Mouse (Mus musculus) forebrain, embryonic 10.5 days (tissue): ENCODE data around the gene Cmtm8. TPM values are rescaled to one million over a fixed set of nuclear protein-coding genes. Genes with fewer than 3 reads are reported as not detected.

Experiments used
- DNase-seq: peaks from one replicate; pipeline ENCODE4 v3.0.0-alpha.2; 2017; ENCODE audit warnings: low spot score; ENCODE audit errors: extremely low spot score
- H3K27ac ChIP-seq: fragments of 300-500 bp; sonication (generic); 2 replicates; pipeline ENCODE4 v1.5.1; 2016; ENCODE audit warnings: mild to moderate bottlenecking
- H3K27me3 ChIP-seq: fragments of 300-500 bp; sonication (generic); 2 replicates; pipeline ENCODE4 v1.6.1; 2016; ENCODE audit warnings: mild to moderate bottlenecking; ENCODE audit not compliant: poor library complexity, severe bottlenecking
- H3K36me3 ChIP-seq: fragments of 300-500 bp; sonication (generic); replicated peaks from 2 replicates; pipeline ENCODE4 v1.6.1; 2016; ENCODE audit warnings: mild to moderate bottlenecking, moderate library complexity
- H3K4me1 ChIP-seq: fragments of 300-500 bp; sonication (generic); 2 replicates; pipeline ENCODE4 v1.6.1; 2016
- H3K4me3 ChIP-seq: fragments of 300-500 bp; sonication (generic); 2 replicates; pipeline ENCODE4 v1.5.1; 2016; ENCODE audit warnings: mild to moderate bottlenecking, moderate library complexity
- H3K9me3 ChIP-seq: fragments of 300-500 bp; sonication (generic); 2 replicates; pipeline ENCODE4 v1.6.1; 2016; ENCODE audit warnings: mild to moderate bottlenecking, moderate library complexity
- WGBS: fragments of 180-500 bp; shearing (Covaris S2); methylation state at CpG from one replicate; pipeline ENCODE4 v1.1.7; 2016; 5-methylcytosine and 5-hydroxymethylcytosine counted together
- polyA plus RNA-seq: library from polyadenylated mRNA; unstranded; fragments of >200 nt; fragmentation: Nextera tagmentation; extraction: Ambion mirVana; gene quantifications from 2 replicates; pipeline ENCODE4 v1.2.1, GENCODE M21; 2016

Gene Cmtm8
- polyA plus RNA-seq, 1 experiment from 2014 or later = 22.8 TPM

DNA sequence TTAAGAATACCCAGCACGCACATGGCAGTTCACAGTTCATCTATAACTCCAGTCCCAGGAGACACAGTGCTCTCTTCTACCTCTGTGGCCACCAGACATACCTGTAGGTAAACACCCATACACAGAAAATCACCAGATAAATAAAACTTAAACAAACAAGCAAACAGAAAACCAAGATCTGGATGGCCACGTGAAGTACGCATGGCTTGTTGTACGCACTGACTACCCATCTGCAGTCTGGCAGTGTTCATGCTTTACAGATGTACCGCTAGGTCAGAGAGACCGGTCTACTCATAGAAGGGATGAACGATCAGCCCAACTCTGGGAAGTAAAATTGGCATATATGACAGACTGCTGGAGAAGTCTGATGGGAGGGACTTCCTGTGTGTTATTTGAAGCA is 27.8 kb downstream of the Cmtm8 start:
- no peaks in the 10 kb centered on the region for H3K4me1 ChIP-seq
- H3K27ac ChIP-seq = no peak overlapping the region
- 0 out of 2 replicates have a peak, but pooled peaks cover 2% of the 10 kb centered on the region for H3K36me3 ChIP-seq
- H3K9me3 ChIP-seq = no peaks in the 10 kb centered on the region
- no peak overlapping the region for H3K4me3 ChIP-seq
- no peak for DNase-seq
- WGBS = 93% methylated on average over 7 of the region's 7 CpGs
- H3K27me3 ChIP-seq = no peaks in the 10 kb centered on the region

DNA sequence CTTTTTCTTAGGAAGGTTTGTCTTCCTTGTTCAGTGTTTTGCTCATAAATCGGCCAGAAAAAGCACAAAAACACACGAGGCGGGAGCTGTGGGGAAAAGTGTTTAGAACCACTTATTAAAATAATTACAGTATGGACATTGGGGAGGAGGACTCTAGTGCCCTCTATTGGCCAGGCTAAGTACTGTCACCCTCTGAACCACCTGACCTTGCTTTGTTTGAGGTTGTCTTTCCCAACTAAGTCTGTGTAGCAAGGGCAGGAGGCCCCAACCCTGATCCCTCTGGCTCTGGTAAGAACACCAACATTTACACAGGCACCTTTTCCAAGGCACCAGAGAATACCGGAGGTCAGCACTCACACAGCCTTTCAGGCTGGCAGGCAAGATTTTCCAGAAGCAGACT is 28.6 kb downstream of the Cmtm8 start:
- Histone ChIP-seq H3K27me3 (no peaks in the 10 kb centered on the region), H3K9me3 (no peaks in the 10 kb centered on the region), H3K36me3 (0 out of 2 replicates have a peak, but pooled peaks cover 6% of the 10 kb centered on the region), H3K27ac (no peak overlapping the region), H3K4me1 (no peaks in the 10 kb centered on the region), H3K4me3 (no peak overlapping the region)
- DNase-seq = no peak
- WGBS = 79% methylated on average over 4 of the region's 4 CpGs

DNA sequence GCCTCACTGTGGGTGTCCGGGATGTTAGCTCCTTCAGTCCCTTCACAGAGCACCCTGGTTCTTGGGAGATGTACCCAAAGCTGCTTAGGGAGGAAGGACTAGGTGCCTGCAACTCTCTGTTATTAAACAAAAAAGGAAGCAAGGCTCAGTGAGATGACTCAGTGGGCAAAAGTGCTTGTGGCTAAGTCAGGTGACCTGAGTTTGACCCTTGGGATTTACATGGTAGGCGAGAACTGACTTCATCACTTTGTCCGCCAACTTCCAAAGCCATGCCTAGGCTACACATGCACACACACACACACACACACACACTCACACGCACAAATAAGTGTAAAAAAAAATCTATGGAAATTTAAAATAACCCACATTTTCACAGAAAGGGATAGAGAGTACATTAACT is 32.0 kb downstream of the Cmtm8 start:
- H3K27me3 ChIP-seq = no peaks in the 10 kb centered on the region
- no peak overlapping the region for H3K4me3 ChIP-seq
- 0 out of 2 replicates have a peak, but pooled peaks cover 6% of the 10 kb centered on the region for H3K36me3 ChIP-seq
- WGBS = 90% methylated on average over 4 of the region's 4 CpGs
- H3K9me3 ChIP-seq = no peaks in the 10 kb centered on the region
- peaks cover 6% of the 10 kb centered on the region; the same call in 1 of the 2 replicates for H3K4me1 ChIP-seq
- H3K27ac ChIP-seq = no peak overlapping the region
- DNase-seq = no peak

DNA sequence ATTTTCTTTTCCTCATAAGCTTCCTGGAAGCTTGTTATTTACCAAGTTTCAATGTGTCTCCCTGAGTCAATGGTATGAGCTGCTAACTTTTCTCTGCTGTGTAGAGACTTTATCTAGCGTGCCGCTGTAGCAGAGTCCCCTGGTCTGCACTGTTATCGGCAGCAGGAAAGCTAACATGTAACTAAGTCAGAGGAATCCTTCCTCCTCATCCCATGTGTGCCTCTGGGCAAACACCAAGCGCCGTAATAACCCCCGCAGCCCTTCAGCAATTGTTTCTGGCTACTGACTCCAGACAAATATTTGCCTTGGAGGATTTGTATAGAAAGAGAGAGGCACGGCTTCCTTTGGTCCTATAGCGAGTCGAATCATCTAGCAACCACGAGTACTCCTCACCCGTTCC is 33.1 kb downstream of the Cmtm8 start:
- WGBS = 90% methylated on average over 11 of the region's 11 CpGs
- no peaks in the 10 kb centered on the region for H3K9me3 ChIP-seq
- H3K27ac ChIP-seq = no peak overlapping the region
- peaks cover 8% of the 10 kb centered on the region; the same call in 1 of the 2 replicates for H3K4me1 ChIP-seq
- H3K27me3 ChIP-seq = no peaks in the 10 kb centered on the region
- 0 out of 2 replicates have a peak, but pooled peaks cover 6% of the 10 kb centered on the region for H3K36me3 ChIP-seq
- H3K4me3 ChIP-seq = no peak overlapping the region
- DNase-seq = no peak

DNA sequence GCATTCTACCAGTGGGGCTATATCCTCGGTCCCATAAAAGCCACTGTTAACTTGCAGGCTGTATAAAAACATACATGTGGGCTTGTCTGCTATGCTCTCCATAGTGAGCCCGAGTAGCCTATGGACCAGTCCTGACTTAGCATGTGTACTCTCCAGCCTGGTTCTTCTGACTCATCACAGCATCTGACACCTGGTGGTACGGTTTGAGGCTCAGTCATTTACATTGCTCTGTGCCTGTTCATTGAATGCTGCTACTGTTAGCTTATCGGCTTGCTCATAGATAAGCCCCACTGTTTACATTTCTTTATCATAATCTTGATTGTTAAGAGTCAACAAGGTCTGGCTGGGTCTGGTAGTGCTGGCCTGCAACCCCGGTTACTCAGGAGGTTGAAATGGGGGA is 35.3 kb downstream of the Cmtm8 start:
- no peak overlapping the region for H3K27ac ChIP-seq
- H3K4me3 ChIP-seq = no peak overlapping the region
- peaks cover 13% of the 10 kb centered on the region for H3K4me1 ChIP-seq
- H3K9me3 ChIP-seq = no peaks in the 10 kb centered on the region
- WGBS = 94% methylated on average over 5 of the region's 5 CpGs
- no peaks in the 10 kb centered on the region for H3K27me3 ChIP-seq
- DNase-seq = no peak
- H3K36me3 ChIP-seq = 0 out of 2 replicates have a peak, but pooled peaks cover 6% of the 10 kb centered on the region

DNA sequence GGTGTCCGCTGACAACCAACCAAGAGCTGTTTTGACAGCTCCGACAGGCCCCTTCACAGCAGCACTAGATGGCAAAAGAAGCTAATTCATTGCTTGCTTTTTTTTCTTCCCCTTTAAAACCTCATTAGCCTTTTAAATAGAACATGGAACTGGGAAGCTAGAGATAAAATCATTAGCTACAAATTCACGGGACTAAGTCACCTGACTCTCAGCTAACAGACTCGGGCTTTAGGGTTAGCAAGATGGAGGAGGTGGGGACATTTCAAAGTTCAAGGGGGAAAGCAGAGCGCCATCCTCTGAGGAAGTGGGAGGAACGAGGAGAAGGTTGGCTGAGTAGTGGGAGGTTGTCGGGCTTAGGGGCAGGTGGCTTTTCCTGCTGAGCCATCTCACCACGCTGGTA is 36.7 kb downstream of the Cmtm8 start:
- peaks cover 1% of the 10 kb centered on the region; the same call in 1 of the 2 replicates for H3K27me3 ChIP-seq
- no peak overlapping the region for H3K27ac ChIP-seq
- peaks cover 21% of the 10 kb centered on the region for H3K4me1 ChIP-seq
- H3K9me3 ChIP-seq = no peaks in the 10 kb centered on the region
- DNase-seq = no peak
- H3K36me3 ChIP-seq = 0 out of 2 replicates have a peak, but pooled peaks cover 6% of the 10 kb centered on the region
- H3K4me3 ChIP-seq = no peak overlapping the region
- 80% methylated on average over 8 of the region's 8 CpGs for WGBS

DNA sequence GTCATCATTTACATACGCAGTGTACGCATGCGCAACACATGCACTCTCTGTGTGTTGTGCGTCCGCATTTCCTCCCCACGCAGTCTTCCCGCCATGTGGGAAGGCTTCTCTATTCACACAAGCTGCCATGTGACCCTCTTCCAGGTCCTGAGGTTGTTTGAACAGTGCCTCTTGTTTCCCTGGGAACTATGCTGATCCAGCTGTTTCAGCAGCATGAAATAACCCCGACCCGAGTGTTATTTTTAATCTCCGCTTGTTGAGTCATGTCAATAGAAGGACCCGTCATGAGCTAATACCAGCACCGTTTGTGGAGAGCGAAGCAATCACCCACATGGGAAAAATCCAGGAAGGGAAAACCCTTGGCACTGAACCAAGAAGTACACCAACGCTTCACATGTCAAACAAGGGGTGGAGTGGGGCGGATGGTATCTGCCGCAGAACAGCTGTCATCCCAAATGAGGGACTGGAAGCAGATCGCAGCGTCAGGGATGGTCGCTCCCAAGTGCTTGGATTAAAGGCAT is 38.7 kb downstream of the Cmtm8 start:
- Histone ChIP-seq H3K27me3 (peaks cover 3% of the 10 kb centered on the region; the same call in 1 of the 2 replicates), H3K36me3 (no peaks in the 10 kb centered on the region), H3K4me3 (no peak overlapping the region), H3K27ac (no peak overlapping the region), H3K9me3 (no peaks in the 10 kb centered on the region), H3K4me1 (peaks cover 36% of the 10 kb centered on the region)
- WGBS = 94% methylated on average over 19 of the region's 19 CpGs
- no peak for DNase-seq

DNA sequence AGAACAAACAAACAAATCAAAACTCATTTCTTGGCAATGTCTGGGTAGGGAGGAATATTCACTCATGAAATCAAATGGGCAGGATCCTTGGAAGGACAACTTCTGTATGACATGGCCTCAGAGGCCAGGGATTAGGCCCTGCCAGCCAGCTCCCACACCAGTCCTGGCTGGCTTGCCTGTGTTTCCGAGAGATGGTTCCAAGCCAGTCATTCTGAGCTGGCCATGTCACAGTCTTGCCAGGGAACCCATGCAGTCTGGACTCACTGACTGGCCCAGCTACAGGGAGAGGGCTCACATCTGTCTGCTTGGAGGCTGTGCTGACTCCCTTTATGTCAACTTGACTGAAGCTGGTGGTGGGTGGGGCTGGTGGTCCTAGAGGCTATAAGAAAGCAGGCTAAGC is 41.8 kb downstream of the Cmtm8 start:
- Histone ChIP-seq H3K9me3 (no peaks in the 10 kb centered on the region), H3K4me3 (no peak overlapping the region), H3K4me1 (peaks cover 62% of the 10 kb centered on the region), H3K27me3 (peaks cover 3% of the 10 kb centered on the region; the same call in 1 of the 2 replicates), H3K27ac (no peak overlapping the region), H3K36me3 (no peaks in the 10 kb centered on the region)
- WGBS = 89% methylated on average over 1 of the region's 1 CpGs
- DNase-seq = no peak

DNA sequence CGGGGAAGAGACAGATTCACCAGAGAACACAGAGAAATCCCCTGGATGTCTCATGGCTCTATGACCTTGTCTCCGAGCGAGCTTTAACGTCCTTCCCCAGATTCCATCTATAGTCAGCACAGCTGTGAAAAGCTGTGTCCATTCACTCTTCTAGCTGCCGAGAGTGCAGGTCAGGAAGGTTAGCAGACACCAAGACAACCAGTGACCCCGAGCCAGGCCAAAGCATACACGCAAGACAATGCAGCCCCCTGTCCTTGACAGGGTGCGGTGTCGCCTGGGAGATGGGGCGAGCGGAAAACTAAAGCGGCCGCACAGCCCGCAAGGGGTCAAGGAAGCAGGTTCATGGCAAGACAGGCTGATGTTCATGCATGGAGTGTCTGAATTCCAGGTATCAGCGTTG is 42.7 kb downstream of the Cmtm8 start:
- no peak for DNase-seq
- Histone ChIP-seq H3K9me3 (no peaks in the 10 kb centered on the region), H3K36me3 (no peaks in the 10 kb centered on the region), H3K4me3 (no peak overlapping the region), H3K4me1 (peaks cover 65% of the 10 kb centered on the region), H3K27ac (0 out of 2 replicates have a peak overlapping the region, but pooled peaks have one; percentile 35), H3K27me3 (peaks cover 3% of the 10 kb centered on the region; the same call in 1 of the 2 replicates)
- WGBS = 41% methylated on average over 15 of the region's 15 CpGs

DNA sequence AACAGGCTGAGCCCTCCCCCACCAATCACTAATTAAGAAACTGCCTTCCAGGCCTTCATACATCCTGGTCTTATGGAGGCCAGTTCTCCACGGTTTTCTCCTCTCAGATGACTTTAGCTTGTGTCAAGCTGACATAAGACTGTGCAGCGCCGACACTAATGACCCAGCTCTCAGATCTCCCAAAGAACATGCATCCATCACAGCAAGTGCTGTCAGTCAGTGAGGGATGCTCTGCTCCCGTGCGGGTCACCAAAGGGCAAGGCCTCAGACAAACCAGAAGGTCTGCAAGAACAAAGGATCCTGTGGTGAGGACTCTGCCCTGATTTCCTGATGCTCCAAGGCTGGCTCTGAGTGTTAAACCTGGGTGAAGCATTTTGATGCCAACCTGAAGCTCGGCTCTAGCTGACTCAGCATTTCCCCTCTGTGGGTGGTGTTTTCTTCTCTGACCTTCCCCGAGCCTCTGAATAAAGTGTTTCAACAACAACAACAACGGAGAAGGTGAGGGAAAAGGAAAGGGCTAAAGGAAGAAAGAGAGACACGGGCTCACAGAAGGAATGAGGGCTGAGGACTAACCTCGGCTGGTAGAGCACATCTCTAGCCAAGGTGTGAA is 44.4 kb downstream of the Cmtm8 start:
- Histone ChIP-seq H3K27me3 (peaks cover 3% of the 10 kb centered on the region; the same call in 1 of the 2 replicates), H3K4me1 (peaks cover 68% of the 10 kb centered on the region), H3K4me3 (no peak overlapping the region), H3K36me3 (no peaks in the 10 kb centered on the region), H3K9me3 (no peaks in the 10 kb centered on the region), H3K27ac (0 out of 2 replicates have a peak overlapping the region, but pooled peaks have one; percentile 51)
- WGBS = 55% methylated on average over 10 of the region's 10 CpGs
- no peak for DNase-seq

DNA sequence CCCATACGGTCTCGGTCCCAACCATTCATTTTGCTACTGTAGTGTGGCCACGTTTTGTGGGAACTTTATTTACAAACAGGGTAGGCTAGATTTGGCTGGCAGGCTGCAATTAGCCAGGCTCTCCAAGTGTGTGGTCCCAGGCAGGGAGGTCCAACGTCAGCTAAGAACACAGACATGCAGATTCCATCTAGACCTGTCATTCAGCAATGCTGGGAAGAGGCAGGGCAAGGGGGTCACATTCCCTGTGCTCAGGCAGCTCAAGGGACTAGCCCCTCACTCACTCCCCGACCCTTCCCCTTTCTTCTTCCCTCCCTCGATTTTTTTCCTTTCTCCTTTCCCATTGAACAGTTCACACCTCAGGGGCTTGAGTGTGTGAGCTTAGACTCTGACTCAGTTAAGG is 45.1 kb downstream of the Cmtm8 start:
- Histone ChIP-seq H3K4me1 (peaks cover 65% of the 10 kb centered on the region), H3K27me3 (peaks cover 3% of the 10 kb centered on the region; the same call in 1 of the 2 replicates), H3K36me3 (no peaks in the 10 kb centered on the region), H3K4me3 (no peak overlapping the region), H3K9me3 (no peaks in the 10 kb centered on the region), H3K27ac (0 out of 2 replicates have a peak overlapping the region, but pooled peaks have one; percentile 51)
- 48% methylated on average over 6 of the region's 6 CpGs for WGBS
- DNase-seq = no peak

DNA sequence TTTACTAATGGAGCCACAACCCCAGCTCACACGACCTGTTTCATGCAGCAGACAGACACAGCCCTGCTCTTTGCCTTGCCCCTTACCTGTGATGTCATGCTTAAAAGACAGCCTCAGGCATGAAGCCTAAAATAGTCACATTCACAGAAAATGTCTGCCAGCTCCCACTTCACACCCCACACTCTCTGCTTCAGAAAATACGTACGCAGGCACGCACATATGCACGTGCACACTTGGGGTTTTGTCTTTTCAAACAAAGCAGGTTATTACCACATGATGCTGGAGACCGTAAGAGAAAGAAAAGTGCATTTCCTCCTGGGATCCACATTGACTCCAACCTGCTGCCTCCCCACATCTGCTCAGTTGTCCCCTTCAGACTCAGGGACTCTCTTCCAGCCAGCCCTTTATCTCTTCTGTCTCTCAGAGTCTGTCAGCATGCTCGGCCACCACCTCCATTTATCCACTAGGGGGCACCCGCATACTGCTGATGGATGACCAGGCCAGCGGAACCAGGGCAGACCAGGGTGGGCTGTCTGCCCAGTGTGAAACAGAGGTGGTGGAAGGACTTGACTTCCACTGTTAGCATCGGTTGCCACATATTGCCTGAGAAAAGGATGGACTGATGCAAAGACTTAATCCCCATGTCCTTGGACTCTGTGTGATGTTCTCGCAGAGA is 46.5 kb downstream of the Cmtm8 start:
- Histone ChIP-seq H3K4me1 (peaks cover 55% of the 10 kb centered on the region), H3K4me3 (no peak overlapping the region), H3K27ac (no peak overlapping the region), H3K27me3 (peaks cover 3% of the 10 kb centered on the region; the same call in 1 of the 2 replicates), H3K9me3 (no peaks in the 10 kb centered on the region), H3K36me3 (no peaks in the 10 kb centered on the region)
- peak; percentile 88 for DNase-seq
- 60% methylated on average over 11 of the region's 11 CpGs for WGBS
